Mouse (Mus musculus) MEL (cell line): ENCODE measurements at regions not wholly inside any gene's neighbourhood (a gene's known extent, or its start where the extent isn't known, plus 50 kb on each side); places are given as distances from the start of the nearest gene placed in this dataset.

Experiments used
- DNase-seq: peaks from one replicate; pipeline ENCODE4 v3.0.0; 2011; ENCODE audit warnings: low read depth, low spot score
- H3K27ac ChIP-seq: 2 replicates; pipeline ENCODE4 v1.5.1; 2012; ENCODE audit warnings: low read depth, mild to moderate bottlenecking, control low read depth, low read length, moderate library complexity; ENCODE audit not compliant: control insufficient read depth
- H3K27me3 ChIP-seq, 2 experiments: fragments of 150-350 bp in 1 of 2; sonication (generic) in 1 of 2; 2 replicates each; pipeline ENCODE4 v1.6.1; 2012; ENCODE audit warnings: low read length in 2 of 2, mild to moderate bottlenecking in 2 of 2, improper control_type of control experiment in 1 of 2, moderate library complexity in 1 of 2; ENCODE audit not compliant: insufficient read depth in 2 of 2, control insufficient read depth in 1 of 2
- H3K36me3 ChIP-seq, 2 experiments: 2 replicates each; pipeline ENCODE4 v1.6.1; 2012 to 2014; ENCODE audit warnings: low read length in 2 of 2, improper control_type of control experiment in 1 of 2, inconsistent platforms in 1 of 2, mild to moderate bottlenecking in 1 of 2; ENCODE audit not compliant: insufficient read depth in 2 of 2, control insufficient read depth in 1 of 2
- H3K4me1 ChIP-seq, 2 experiments: fragments of 150-350 bp in 1 of 2; sonication (generic) in 1 of 2; 2 replicates each; pipeline ENCODE4 v1.6.1; 2012; ENCODE audit warnings: low read length in 2 of 2, improper control_type of control experiment in 1 of 2, mild to moderate bottlenecking in 1 of 2; ENCODE audit not compliant: insufficient read depth in 2 of 2, control insufficient read depth in 1 of 2
- H3K4me3 ChIP-seq, 2 experiments: fragments of 150-350 bp in 1 of 2; sonication (generic) in 1 of 2; 2 replicates each; pipeline ENCODE4 v1.5.1; 2012; ENCODE audit warnings: low read depth in 2 of 2, low read length in 2 of 2, mild to moderate bottlenecking in 2 of 2, moderate library complexity in 2 of 2, control low read depth in 1 of 2, improper control_type of control experiment in 1 of 2; ENCODE audit not compliant: control insufficient read depth in 1 of 2, insufficient read depth in 1 of 2
- H3K79me2 ChIP-seq: 2 replicates; pipeline ENCODE4 v1.6.1; 2012; ENCODE audit warnings: mild to moderate bottlenecking, low read length, moderate library complexity; ENCODE audit not compliant: control insufficient read depth, poor library complexity, insufficient read depth
- H3K9ac ChIP-seq: 2 replicates; pipeline ENCODE4 v1.6.1; 2012; ENCODE audit warnings: low read depth, mild to moderate bottlenecking, control low read depth, low read length, moderate library complexity; ENCODE audit not compliant: control insufficient read depth, poor library complexity, severe bottlenecking
- H3K9me3 ChIP-seq: fragments of 150-350 bp; sonication (generic); replicated peaks from 2 replicates; pipeline ENCODE4 v1.6.1; 2012; ENCODE audit warnings: mild to moderate bottlenecking, low read length, improper control_type of control experiment, moderate library complexity; ENCODE audit not compliant: insufficient read depth
- EP300 ChIP-seq, 2 experiments: IDR thresholded peaks; 2 replicates each; pipeline ENCODE4 v1.6.1; 2011; ENCODE audit warnings: improper control_type of control experiment in 2 of 2, low read length in 2 of 2, low read depth in 1 of 2, mild to moderate bottlenecking in 1 of 2
- ETS1 ChIP-seq: IDR thresholded peaks from 2 replicates; pipeline ENCODE4 v1.6.1; 2012; ENCODE audit warnings: low read depth, mild to moderate bottlenecking, inconsistent platforms, low read length, improper control_type of control experiment, moderate library complexity
- JUND ChIP-seq: IDR thresholded peaks from 2 replicates; pipeline ENCODE4 v1.6.1; 2011; ENCODE audit warnings: low read depth, mild to moderate bottlenecking, improper control_type of control experiment, low read length
- KAT2A ChIP-seq: conservative IDR thresholded peaks from 2 replicates; pipeline ENCODE4 v1.6.1; 2012; ENCODE audit warnings: low read depth, low read length, improper control_type of control experiment, inconsistent platforms
- MAFK ChIP-seq: IDR thresholded peaks from 2 replicates; pipeline ENCODE4 v1.6.1; 2011; ENCODE audit warnings: low read depth, mild to moderate bottlenecking, low read length, improper control_type of control experiment, borderline replicate concordance
- MXI1 ChIP-seq: IDR thresholded peaks from 2 replicates; pipeline ENCODE4 v1.6.1; 2011; ENCODE audit warnings: mild to moderate bottlenecking, low read depth, low read length, improper control_type of control experiment
- POLR2A ChIP-seq, 2 experiments: IDR thresholded peaks; 2 replicates each; pipeline ENCODE4 v1.6.1; 2011 to 2012; ENCODE audit warnings: low read length in 2 of 2, mild to moderate bottlenecking in 2 of 2, control low read depth in 1 of 2, improper control_type of control experiment in 1 of 2, low read depth in 1 of 2, moderate library complexity in 1 of 2; ENCODE audit not compliant: control insufficient read depth in 1 of 2, insufficient read depth in 1 of 2, poor library complexity in 1 of 2
- RAD21 ChIP-seq: IDR thresholded peaks from 2 replicates; pipeline ENCODE4 v1.6.1; 2011; ENCODE audit warnings: mild to moderate bottlenecking, low read depth, low read length, improper control_type of control experiment
- TAL1 ChIP-seq: IDR thresholded peaks from 2 replicates; pipeline ENCODE4 v1.6.1; 2012; ENCODE audit warnings: mild to moderate bottlenecking, inconsistent platforms, low read length, moderate library complexity, mixed read lengths
- TBP ChIP-seq: IDR thresholded peaks from 2 replicates; pipeline ENCODE4 v1.8.0; 2011; ENCODE audit warnings: low read depth, low read length, improper control_type of control experiment
- USF2 ChIP-seq, 2 experiments: IDR thresholded peaks; 2 replicates each; pipeline ENCODE4 v1.6.1; 2011 to 2012; ENCODE audit warnings: improper control_type of control experiment in 2 of 2, low read length in 2 of 2, borderline replicate concordance in 1 of 2, inconsistent platforms in 1 of 2, low read depth in 1 of 2, mild to moderate bottlenecking in 1 of 2; ENCODE audit not compliant: insufficient read depth in 1 of 2
- ZC3H11A ChIP-seq: IDR thresholded peaks from 2 replicates; pipeline ENCODE4 v1.6.1; 2012; ENCODE audit warnings: low read depth, mild to moderate bottlenecking, inconsistent platforms, low read length, improper control_type of control experiment
- ZMIZ1 ChIP-seq: IDR thresholded peaks from 2 replicates; pipeline ENCODE4 v1.6.1; 2012; ENCODE audit warnings: low read depth, mild to moderate bottlenecking, inconsistent platforms, low read length, improper control_type of control experiment, moderate library complexity
- ZNF384 ChIP-seq: IDR thresholded peaks from 2 replicates; pipeline ENCODE4 v1.6.1; 2012; ENCODE audit warnings: low read depth, mild to moderate bottlenecking, inconsistent platforms, low read length, improper control_type of control experiment

GRCm38 (mm10) chr12:112363349-112363748 lies 125.9 kb upstream of the A530016L24Rik start:
- no peaks in the 10 kb centered on the region for H3K36me3 ChIP-seq
- H3K9me3 ChIP-seq: no peaks in the 10 kb centered on the region
- no peak overlapping the region for H3K9ac ChIP-seq
- H3K79me2 ChIP-seq: no peaks in the 10 kb centered on the region
- no peak overlapping the region for H3K27ac ChIP-seq
- TF ChIP-seq USF2 (IDR thresholded peaks at IDR 0.05; ENCODE audit: borderline replicate concordance in 1 of 2, insufficient read depth in 1 of 2, low read depth in 1 of 2, low read length in 2 of 2) (no peak), RAD21 (no peak), TAL1 (0 out of 2 replicates have a peak, but pooled peaks have one; percentile 4)
- H3K27me3 ChIP-seq: no peaks in the 10 kb centered on the region
- H3K4me1 ChIP-seq: no peaks in the 10 kb centered on the region
- no peak for DNase-seq
- H3K4me3 ChIP-seq: no peak overlapping the region

GRCm38 (mm10) chr12:112367221-112367620 lies 122.0 kb upstream of the A530016L24Rik start:
- Histone ChIP-seq H3K9me3 (no peaks in the 10 kb centered on the region), H3K27ac (no peak overlapping the region), H3K4me1 (no peaks in the 10 kb centered on the region), H3K27me3 (no peaks in the 10 kb centered on the region), H3K36me3 (no peaks in the 10 kb centered on the region), H3K79me2 (no peaks in the 10 kb centered on the region), H3K4me3 (no peak overlapping the region), H3K9ac (no peak overlapping the region)
- TF ChIP-seq ZNF384: no peak
- no peak for TF ChIP-seq ZMIZ1
- no peak for TF ChIP-seq EP300 (IDR thresholded peaks at IDR 0.05; ENCODE audit: low read depth in 1 of 2, low read length in 2 of 2)
- no peak for TF ChIP-seq RAD21
- no peak for TF ChIP-seq MAFK
- TF ChIP-seq KAT2A: no peak
- no peak for TF ChIP-seq POLR2A (IDR thresholded peaks at IDR 0.05; ENCODE audit: control insufficient read depth in 1 of 2, insufficient read depth in 1 of 2, low read depth in 1 of 2, low read length in 2 of 2, poor library complexity in 1 of 2)
- DNase-seq: no peak

- TF ChIP-seq JUND (no peak), EP300 (IDR thresholded peaks at IDR 0.05; ENCODE audit: low read depth in 1 of 2, low read length in 2 of 2) (no peak), TBP (no peak), ETS1 (no peak), ZC3H11A (no peak), MXI1 (no peak)
- Histone ChIP-seq H3K9me3 (no peaks in the 10 kb centered on the region), H3K4me3 (no peak overlapping the region), H3K27me3 (no peaks in the 10 kb centered on the region), H3K4me1 (no peaks in the 10 kb centered on the region), H3K79me2 (no peaks in the 10 kb centered on the region), H3K27ac (no peak overlapping the region), H3K9ac (no peak overlapping the region), H3K36me3 (no peaks in the 10 kb centered on the region)
- no peak for DNase-seq
Measured at GRCm38 (mm10) chr12:112368112-112368511, 121.1 kb upstream of the A530016L24Rik start.
